10 mouse cellular contexts compared by ENCODE assay signal in the genomic region with DNA sequence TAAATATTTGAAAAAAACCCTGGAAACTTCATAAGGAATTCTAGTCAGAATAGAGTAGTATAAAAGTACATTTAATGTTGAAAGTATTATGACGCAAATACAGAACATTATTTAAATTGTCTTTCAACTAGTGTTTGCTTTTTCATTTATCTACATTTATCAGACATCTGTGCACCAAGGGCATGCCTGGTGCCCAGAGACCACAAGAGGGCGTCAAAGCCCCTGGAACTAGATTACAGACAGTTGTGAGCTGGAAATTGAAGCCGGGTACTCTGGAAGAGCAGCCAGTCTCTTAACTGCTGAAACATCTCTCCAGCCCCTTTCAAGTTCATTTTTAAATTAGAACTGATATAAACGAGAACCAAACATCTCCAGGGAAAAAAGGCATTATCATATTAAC. TPM values are rescaled to one million over a fixed set of nuclear protein-coding genes. Genes with fewer than 3 reads are reported as not detected.
DNase-seq lines count a peak whose midpoint lies in the region; ATAC-seq and TF ChIP-seq lines count a peak whose summit lies in the region.
"Had no signal": no experiment of that assay in that cellular context is flagged by ENCODE, and none has a peak within 500 bp of the region (broad histone marks: within the 10 kb centered on the region; RNA-seq: fewer than 3 reads in every experiment).

No protein-coding gene starts in this region.

- H3K9me3 ChIP-seq in G1E (replicated peaks) = no peaks in the 10 kb centered on the region
- H3K9me3 ChIP-seq: limb, embryonic 12.5 days had no signal

- no peaks in the 10 kb centered on the region for H3K27me3 ChIP-seq in kidney, adult 2 months (replicated peaks; ENCODE audit: control insufficient read depth, insufficient read depth, low read length)
- no peaks in the 10 kb centered on the region for H3K27me3 ChIP-seq in G1E (ENCODE audit: insufficient read depth, low read length)
- no peaks in the 10 kb centered on the region for H3K27me3 ChIP-seq in splenic B cell, adult 2 months (ENCODE audit: control insufficient read depth, insufficient read depth, low read length, poor library complexity, severe bottlenecking)
- H3K27me3 ChIP-seq: limb, embryonic 12.5 days had no signal

- H3K27ac ChIP-seq in kidney, adult 2 months (ENCODE audit: insufficient read depth, low read depth, low read length) = no peak overlapping the region
- H3K27ac ChIP-seq: limb, embryonic 12.5 days had no signal

- no peak for ATAC-seq in G1E (ENCODE audit: extremely low read depth, insufficient number of reproducible peaks, low FRiP score, poor library complexity, severe bottlenecking)

- WGBS in kidney, adult 2 months = 61% methylated on average over 4 of the region's 4 CpGs

- no peak for TF ChIP-seq POLR2A in kidney, adult 2 months (IDR thresholded peaks at IDR 0.05; ENCODE audit: low read depth, low read length)

- H3K4me1 ChIP-seq in kidney, adult 2 months (ENCODE audit: control insufficient read depth, insufficient read depth, low read length) = no peaks in the 10 kb centered on the region
- peaks cover 50% of the 10 kb centered on the region for H3K4me1 ChIP-seq in G1E (ENCODE audit: insufficient read depth, low read depth, low read length)
- H3K4me1 ChIP-seq: limb, embryonic 12.5 days had no signal

- no peaks in the 10 kb centered on the region for H3K36me3 ChIP-seq in kidney, adult 2 months (ENCODE audit: control insufficient read depth, insufficient read depth, low read length)
- peaks cover 82% of the 10 kb centered on the region for H3K36me3 ChIP-seq in G1E (replicated peaks)
- H3K36me3 ChIP-seq in splenic B cell, adult 2 months (ENCODE audit: control insufficient read depth, insufficient read depth, low read length, poor library complexity, severe bottlenecking) = peaks cover 3% of the 10 kb centered on the region; the same call in 1 of the 2 replicates

- no peak overlapping the region for H3K4me3 ChIP-seq in kidney, adult 2 months (ENCODE audit: insufficient read depth, low read depth, low read length)
- H3K4me3 ChIP-seq in G1E (ENCODE audit: low read depth, low read length) = no peak overlapping the region
- H3K4me3 ChIP-seq: erythroblast, embryonic 14.5 days; limb, embryonic 12.5 days had no signal

- TF ChIP-seq CTCF in kidney, adult 2 months (conservative IDR thresholded peaks at IDR 0.05; ENCODE audit: insufficient read depth, insufficient read length, low read depth, low read length) = peak; percentile 60
- peak; percentile 30; the same call in 1 of the 2 replicates for TF ChIP-seq CTCF in G1E (IDR thresholded peaks at IDR 0.05; ENCODE audit: low read depth, low read length)

- DNase-seq in adrenal gland, postnatal 10 days = peak; percentile 42
- DNase-seq in adrenal gland, adult 8-10 months = no peak
- peak; percentile 30 for DNase-seq in kidney, adult 2 months
- DNase-seq in kidney, adult 11 months = no peak
- no peak for DNase-seq in G1E (ENCODE audit: low spot score)
- peak; percentile 66 for DNase-seq in induced T-regulatory cell, adult 2 months (ENCODE audit: low read depth)
- peak; percentile 62 for DNase-seq in splenic B cell, adult 2 months (ENCODE audit: low read depth, low spot score)
- no peak for DNase-seq in frontal cortex, postnatal 25 days (ENCODE audit: low spot score in 2 of 2)

RNA-seq across cellular contexts. Expression of a gene that starts 23.0 kb away (rescaled TPM):
- total RNA-seq in adrenal gland, postnatal 10 days (2021) = 10 to 100 TPM; 32.4 to 37.4 TPM
- 10 to 100 TPM; 59.3 to 64.9 (median 62.6) TPM for total RNA-seq in adrenal gland, adult 8-10 months (2022)
- 29.8 and 30.7 TPM in 2 replicates for polyA plus RNA-seq in kidney, adult 2 months (2012; rRNA removed)
- total RNA-seq in G1E (2014; fragmentation: Nextera tagmentation) = 29.6 and 32.5 TPM in 2 replicates
- total RNA-seq in G1E (2017) = 63.1 and 69.1 TPM in 2 replicates
- 54.8 and 58.4 TPM in 2 replicates for polyA plus RNA-seq in G1E (2012)

Comparison
In these comparisons a context has a peak if more than half of its experiments do, and no peak if none do; other contexts are left out.
1. DNase-seq: peak in adrenal gland, postnatal 10 days (single experiment), kidney, adult 2 months (single experiment), induced T-regulatory cell, adult 2 months (single experiment) and splenic B cell, adult 2 months (single experiment); none in adrenal gland, adult 8-10 months (single experiment), kidney, adult 11 months (single experiment), G1E (single experiment) and frontal cortex, postnatal 25 days (0 of 2).